Mouse (Mus musculus) embryonic facial prominence, embryonic 11.5 days (tissue): ENCODE results near the gene Cftr. TPM values are rescaled to one million over a fixed set of nuclear protein-coding genes. Genes with fewer than 3 reads are reported as not detected.

Source experiments
- ATAC-seq: fragments of 200-750 bp; cut with Nextera tagmentation; replicated peaks from 2 replicates; pipeline ENCODE4 v1.8.0; 2017; ENCODE audit warnings: low read depth; ENCODE audit not compliant: insufficient number of reproducible peaks, low FRiP score, low TSS enrichment
- DNase-seq: peaks from one replicate; pipeline ENCODE4 v3.0.0-alpha.2; 2015; ENCODE audit warnings: low spot score
- H3K27ac ChIP-seq: fragments of 300-500 bp; sonication (generic); replicated peaks from 2 replicates; pipeline ENCODE4 v1.5.1; 2014; ENCODE audit warnings: mild to moderate bottlenecking, low read depth, low read length, control low read depth
- H3K27me3 ChIP-seq: fragments of 300-500 bp; sonication (generic); 2 replicates; pipeline ENCODE4 v1.6.1; 2014; ENCODE audit warnings: mild to moderate bottlenecking, low read length, moderate library complexity, mixed read lengths; ENCODE audit not compliant: control insufficient read depth, insufficient read depth
- H3K36me3 ChIP-seq: fragments of 300-500 bp; sonication (generic); replicated peaks from 2 replicates; pipeline ENCODE4 v1.6.1; 2014; ENCODE audit warnings: low read depth, mild to moderate bottlenecking, low read length, moderate library complexity, mixed read lengths; ENCODE audit not compliant: control insufficient read depth, insufficient read depth
- H3K4me1 ChIP-seq: fragments of 300-500 bp; sonication (generic); 2 replicates; pipeline ENCODE4 v1.6.1; 2014; ENCODE audit warnings: low read length, mixed read lengths; ENCODE audit not compliant: control insufficient read depth, insufficient read depth
- H3K4me2 ChIP-seq: fragments of 300-500 bp; sonication (generic); 2 replicates; pipeline ENCODE4 v1.6.1; 2014; ENCODE audit warnings: low read depth, mild to moderate bottlenecking, control low read depth, low read length, moderate library complexity
- H3K4me3 ChIP-seq: fragments of 300-500 bp; sonication (generic); 2 replicates; pipeline ENCODE4 v1.5.1; 2014; ENCODE audit warnings: low read depth, low read length, control low read depth
- H3K9ac ChIP-seq: fragments of 300-500 bp; sonication (generic); replicated peaks from 2 replicates; pipeline ENCODE4 v1.6.1; 2014; ENCODE audit warnings: mild to moderate bottlenecking, control low read depth, low read length
- H3K9me3 ChIP-seq: fragments of 300-500 bp; sonication (generic); replicated peaks from 2 replicates; pipeline ENCODE4 v1.6.1; 2016; ENCODE audit warnings: mild to moderate bottlenecking, low read length, inconsistent platforms, mixed read lengths; ENCODE audit not compliant: control insufficient read depth
- WGBS: fragments of 180-500 bp; shearing (Covaris S2); extraction: QIAGEN DNeasy Blood & Tissue Kit; methylation state at CpG from one replicate; pipeline ENCODE4 v1.1.7; 2014; 5-methylcytosine and 5-hydroxymethylcytosine counted together
- polyA plus RNA-seq: library from polyadenylated mRNA; unstranded; fragments of >200 nt; fragmentation: Nextera tagmentation; extraction: Ambion mirVana; gene quantifications from 2 replicates; pipeline ENCODE4 v1.2.1, GENCODE M21; 2014

The Cftr gene
- polyA plus RNA-seq, 1 experiment from 2014 or later, result 0.15 TPM

DNA sequence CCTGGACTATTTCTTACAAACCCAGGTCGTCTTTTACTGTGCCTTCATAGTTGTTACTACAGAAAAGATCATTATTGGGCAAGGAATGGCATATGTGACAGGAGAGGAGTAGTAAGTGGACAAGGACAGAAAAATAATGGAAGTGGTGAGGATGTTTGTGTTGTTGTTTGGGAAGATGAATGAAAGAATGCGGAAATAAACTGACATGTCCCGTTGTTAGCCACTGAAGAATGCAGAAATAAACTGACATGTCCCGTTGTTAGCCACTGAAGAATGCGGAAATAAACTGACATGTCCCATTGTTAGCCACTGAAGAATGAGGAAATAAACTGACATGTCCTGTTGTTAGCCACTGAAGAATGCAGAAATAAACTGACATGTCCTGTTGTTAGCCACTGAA is 84.1 kb downstream of the Cftr start:
- H3K36me3 ChIP-seq, result no peaks in the 10 kb centered on the region
- 69% methylated on average over 5 of the region's 5 CpGs for WGBS
- ATAC-seq, result no peak
- H3K4me3 ChIP-seq, result no peak overlapping the region
- no peak for DNase-seq
- H3K4me1 ChIP-seq, result no peaks in the 10 kb centered on the region
- H3K27ac ChIP-seq, result no peak overlapping the region
- H3K27me3 ChIP-seq, result no peaks in the 10 kb centered on the region
- H3K9ac ChIP-seq, result no peak overlapping the region
- no peaks in the 10 kb centered on the region for H3K9me3 ChIP-seq
- H3K4me2 ChIP-seq, result no peak overlapping the region

DNA sequence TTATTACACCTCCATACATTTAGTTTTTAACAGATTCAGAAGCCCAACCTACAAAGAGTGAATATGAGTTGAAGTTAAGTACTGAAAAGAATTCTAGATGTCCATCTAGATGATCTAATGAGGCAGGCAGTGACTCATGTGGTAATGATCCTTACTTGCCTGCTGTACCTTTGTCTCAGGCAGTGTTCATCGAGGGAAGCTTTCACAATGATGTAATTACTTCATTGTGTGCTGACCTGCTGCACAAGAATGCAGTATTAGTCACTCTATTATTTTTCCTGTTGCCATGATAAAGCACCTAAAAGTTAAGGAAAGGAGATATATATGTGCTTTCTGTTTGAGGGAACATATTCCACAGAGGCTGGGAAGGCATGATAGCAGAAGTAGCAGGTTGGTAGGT is 100.5 kb downstream of the Cftr start:
- H3K9me3 ChIP-seq, result no peaks in the 10 kb centered on the region

DNA sequence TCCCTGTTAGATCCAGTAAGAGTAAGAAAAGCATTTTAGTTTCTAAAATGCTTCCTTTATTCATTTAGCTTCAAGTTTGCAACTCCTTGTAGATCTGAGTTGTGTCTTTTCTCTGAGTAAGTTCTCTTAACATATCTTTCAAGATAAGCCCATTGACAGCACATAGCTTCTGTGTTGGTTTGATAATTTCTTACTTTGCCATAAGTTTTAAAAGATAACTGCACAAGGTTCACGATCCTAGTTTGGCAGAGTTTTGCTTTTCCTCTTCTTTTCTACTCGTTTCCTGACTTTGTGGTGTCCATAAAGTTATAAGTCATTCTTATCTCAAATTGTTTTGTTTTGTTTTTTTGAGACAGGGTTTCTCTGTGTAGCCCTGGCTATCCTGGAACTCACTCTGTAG is 130.3 kb downstream of the Cftr start:
- no peak overlapping the region for H3K9ac ChIP-seq
- DNase-seq (no peak), ATAC-seq (no peak)
- H3K4me2 ChIP-seq, result no peak overlapping the region
- no peaks in the 10 kb centered on the region for H3K9me3 ChIP-seq
- H3K27me3 ChIP-seq, result no peaks in the 10 kb centered on the region
- H3K4me3 ChIP-seq, result no peak overlapping the region
- H3K36me3 ChIP-seq, result no peaks in the 10 kb centered on the region
- no peaks in the 10 kb centered on the region for H3K4me1 ChIP-seq
- WGBS, result 82% methylated on average over 2 of the region's 2 CpGs
- no peak overlapping the region for H3K27ac ChIP-seq

More for the DNA sequence above, 100.5 kb downstream of the Cftr start:
- DNase-seq (no peak), ATAC-seq (no peak)
- Histone ChIP-seq H3K27me3 (no peaks in the 10 kb centered on the region), H3K9ac (no peak overlapping the region), H3K4me2 (no peak overlapping the region), H3K4me1 (no peaks in the 10 kb centered on the region), H3K4me3 (no peak overlapping the region), H3K27ac (no peak overlapping the region), H3K36me3 (no peaks in the 10 kb centered on the region)
- 27% methylated on average over 1 of the region's 1 CpGs for WGBS

DNA sequence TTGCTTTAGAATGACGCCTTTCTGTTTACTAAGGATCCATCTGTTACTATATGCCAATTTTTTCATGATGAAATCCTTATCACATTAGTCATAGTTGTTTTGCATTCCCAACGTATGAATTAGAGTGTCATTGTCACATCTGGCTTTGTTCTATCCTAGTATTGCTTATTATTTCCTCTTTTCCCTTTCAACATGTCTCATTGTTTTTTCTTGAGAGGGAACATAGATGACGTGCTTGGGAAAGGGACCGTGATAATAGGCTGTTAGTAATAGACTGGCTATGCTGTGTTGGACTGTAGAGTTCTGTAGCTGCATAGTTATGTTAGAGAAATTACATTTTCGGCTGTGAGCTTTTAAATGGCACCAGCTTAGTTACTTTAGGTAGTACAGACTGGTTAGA is 131.6 kb downstream of the Cftr start:
- Histone ChIP-seq H3K4me3 (no peak overlapping the region), H3K36me3 (no peaks in the 10 kb centered on the region), H3K27ac (no peak overlapping the region), H3K4me2 (no peak overlapping the region), H3K9ac (no peak overlapping the region), H3K9me3 (no peaks in the 10 kb centered on the region), H3K4me1 (no peaks in the 10 kb centered on the region), H3K27me3 (no peaks in the 10 kb centered on the region)
- ATAC-seq (no peak), DNase-seq (no peak)
- 77% methylated on average over 5 of the region's 5 CpGs for WGBS

DNA sequence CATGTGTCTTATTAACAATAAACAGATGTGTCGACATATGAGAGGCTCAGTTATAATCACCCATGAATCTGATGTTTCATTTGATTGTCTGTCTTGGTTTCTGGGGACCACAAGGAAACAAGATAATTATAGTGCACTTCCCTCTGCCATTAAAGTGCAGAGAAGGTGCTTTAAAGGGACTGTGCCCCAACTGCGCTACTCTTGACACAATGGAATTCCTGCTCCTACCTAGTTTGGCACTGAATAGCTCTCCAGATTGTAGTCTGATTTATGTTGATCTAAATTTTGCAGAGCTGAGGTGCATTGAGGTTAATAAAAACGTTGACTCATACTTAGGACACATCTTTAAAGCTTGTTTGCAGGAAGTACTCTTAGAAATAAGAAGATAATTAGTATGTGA is 132.7 kb downstream of the Cftr start:
- WGBS, result 43% methylated on average over 3 of the region's 3 CpGs
- no peaks in the 10 kb centered on the region for H3K9me3 ChIP-seq
- no peak overlapping the region for H3K4me2 ChIP-seq
- H3K27me3 ChIP-seq, result no peaks in the 10 kb centered on the region
- no peak overlapping the region for H3K9ac ChIP-seq
- DNase-seq, result peak; percentile 9
- no peaks in the 10 kb centered on the region for H3K4me1 ChIP-seq
- H3K36me3 ChIP-seq, result no peaks in the 10 kb centered on the region
- no peak overlapping the region for H3K4me3 ChIP-seq
- ATAC-seq, result no peak; the same call in 1 of the 2 replicates
- H3K27ac ChIP-seq, result no peak overlapping the region

DNA sequence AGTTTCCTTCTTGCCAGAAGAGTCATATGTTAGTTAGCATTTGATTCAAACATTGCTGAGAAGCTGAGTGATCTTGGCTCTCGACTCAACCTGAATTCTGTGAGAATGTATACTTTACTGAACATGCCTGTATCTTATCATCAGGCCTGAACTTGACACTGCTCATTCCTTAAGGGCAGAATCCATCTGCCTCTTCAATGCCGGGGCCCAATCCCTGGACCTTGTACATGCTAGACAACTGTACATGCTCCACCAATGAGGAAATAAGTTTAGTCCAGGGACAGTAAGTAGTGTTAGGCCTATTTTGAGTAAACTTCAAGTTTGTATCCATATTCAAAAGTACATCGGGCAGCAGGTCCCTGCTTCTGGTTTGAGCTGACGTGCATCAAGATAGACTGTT is 134.6 kb downstream of the Cftr start:
- no peaks in the 10 kb centered on the region for H3K27me3 ChIP-seq
- DNase-seq (no peak), ATAC-seq (no peak)
- H3K9me3 ChIP-seq, result no peaks in the 10 kb centered on the region
- no peaks in the 10 kb centered on the region for H3K36me3 ChIP-seq
- no peak overlapping the region for H3K4me3 ChIP-seq
- H3K27ac ChIP-seq, result no peak overlapping the region
- no peaks in the 10 kb centered on the region for H3K4me1 ChIP-seq
- H3K9ac ChIP-seq, result no peak overlapping the region
- WGBS, result 75% methylated on average over 4 of the region's 4 CpGs
- H3K4me2 ChIP-seq, result no peak overlapping the region

DNA sequence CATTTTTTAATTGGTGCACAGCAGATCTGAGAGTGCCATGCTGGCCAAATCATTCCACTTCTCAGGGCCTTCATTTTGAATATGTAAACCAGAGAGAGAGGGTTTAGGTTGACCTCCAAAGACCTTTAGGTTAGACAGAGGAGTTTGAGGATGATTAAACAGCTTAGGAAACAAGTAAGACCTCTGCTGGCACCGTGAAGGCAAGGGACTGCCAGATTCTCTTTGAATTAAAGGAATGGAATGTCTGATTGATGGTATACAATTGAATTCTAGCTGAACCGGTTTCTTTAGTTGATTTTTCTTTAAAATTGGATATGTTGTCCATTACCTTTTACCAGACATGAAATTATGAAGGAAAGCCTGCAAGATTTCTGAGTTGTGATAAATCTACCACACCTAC is 140.5 kb downstream of the Cftr start:
- DNase-seq (peak; percentile 13), ATAC-seq (no peak)
- no peaks in the 10 kb centered on the region for H3K9me3 ChIP-seq
- H3K4me2 ChIP-seq, result no peak overlapping the region
- H3K27me3 ChIP-seq, result no peaks in the 10 kb centered on the region
- H3K4me1 ChIP-seq, result no peaks in the 10 kb centered on the region
- WGBS, result 29% methylated on average over 2 of the region's 2 CpGs
- no peaks in the 10 kb centered on the region for H3K36me3 ChIP-seq
- H3K27ac ChIP-seq, result no peak overlapping the region
- no peak overlapping the region for H3K4me3 ChIP-seq
- H3K9ac ChIP-seq, result no peak overlapping the region

DNA sequence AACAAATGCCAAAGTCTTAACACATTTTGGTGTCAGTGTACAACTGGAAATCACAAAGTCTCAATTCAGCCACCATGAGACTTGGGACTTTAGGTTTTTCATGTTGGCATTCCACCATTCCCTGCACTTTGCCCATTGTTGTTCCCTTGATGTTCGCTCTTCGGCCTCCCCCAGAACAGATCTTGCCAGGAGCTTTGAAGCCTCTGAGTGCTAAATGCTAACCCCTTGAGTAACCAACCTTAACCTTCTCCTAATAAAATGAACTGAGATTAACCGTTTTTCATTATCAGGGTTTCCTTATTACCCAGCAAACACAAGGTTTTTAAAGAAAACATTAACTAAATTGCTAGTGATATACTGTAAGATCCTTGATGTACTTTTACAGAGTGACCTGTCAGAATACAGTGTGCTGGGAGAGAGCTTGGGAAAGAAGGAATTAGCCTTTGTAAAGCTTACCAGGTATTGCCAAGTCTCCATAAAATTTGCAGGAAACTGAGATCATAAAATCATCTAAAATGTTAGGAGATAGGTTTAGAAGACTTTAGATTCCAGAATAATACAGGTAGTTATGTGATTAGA is 144.0 kb downstream of the Cftr start:
- Histone ChIP-seq H3K4me1 (no peaks in the 10 kb centered on the region), H3K9me3 (no peaks in the 10 kb centered on the region), H3K36me3 (no peaks in the 10 kb centered on the region), H3K4me2 (no peak overlapping the region), H3K27me3 (no peaks in the 10 kb centered on the region), H3K4me3 (no peak overlapping the region), H3K27ac (no peak overlapping the region), H3K9ac (no peak overlapping the region)
- DNase-seq (no peak), ATAC-seq (no peak)
- WGBS, result 92% methylated on average over 3 of the region's 3 CpGs
